Mouse (Mus musculus) liver, adult 2 months (tissue): ENCODE results near the gene Htra1. TPM values are rescaled to one million over a fixed set of nuclear protein-coding genes. Genes with fewer than 3 reads are reported as not detected.

Experiments
- DNase-seq: peaks from one replicate; pipeline ENCODE4 v3.0.0-alpha.2; 2011; ENCODE audit warnings: low read depth, low spot score; ENCODE audit errors: extremely low read depth
- H3K27ac ChIP-seq: fragments of 200-500 bp; replicated peaks from 2 replicates; pipeline ENCODE4 v1.5.1; 2012; ENCODE audit warnings: low read depth, mild to moderate bottlenecking, control low read depth, inconsistent platforms, low read length; ENCODE audit not compliant: insufficient read depth
- H3K27me3 ChIP-seq: fragments of 200-500 bp; 2 replicates; pipeline ENCODE4 v1.6.1; 2012; ENCODE audit warnings: mild to moderate bottlenecking, moderate library complexity, low read length, inconsistent platforms; ENCODE audit not compliant: control insufficient read depth, insufficient read depth
- H3K36me3 ChIP-seq: fragments of 200-500 bp; 2 replicates; pipeline ENCODE4 v1.6.1; 2012; ENCODE audit warnings: low read length, inconsistent platforms; ENCODE audit not compliant: control insufficient read depth, insufficient read depth
- H3K4me1 ChIP-seq: fragments of 200-500 bp; 2 replicates; pipeline ENCODE4 v1.6.1; 2011; ENCODE audit warnings: low read length; ENCODE audit not compliant: control insufficient read depth, insufficient read depth
- H3K4me3 ChIP-seq: fragments of 200-500 bp; 2 replicates; pipeline ENCODE4 v1.5.1; 2011; ENCODE audit warnings: low read depth, mild to moderate bottlenecking, control low read depth, low read length, moderate library complexity; ENCODE audit not compliant: insufficient read depth
- H3K79me2 ChIP-seq: fragments of 200-500 bp; 2 replicates; pipeline ENCODE4 v1.6.1; 2012; ENCODE audit warnings: inconsistent platforms, mild to moderate bottlenecking, low read length, moderate library complexity; ENCODE audit not compliant: control insufficient read depth, insufficient read depth
- H3K9ac ChIP-seq: fragments of 200-500 bp; 2 replicates; pipeline ENCODE4 v1.6.1; 2012; ENCODE audit warnings: low read depth, mild to moderate bottlenecking, control low read depth, inconsistent platforms, low read length
- CTCF ChIP-seq: fragments of 200-500 bp; IDR thresholded peaks from 2 replicates; pipeline ENCODE4 v1.5.1; 2011; ENCODE audit warnings: low read depth, low read length, control low read depth
- POLR2A ChIP-seq: fragments of 200-500 bp; IDR thresholded peaks from 2 replicates; pipeline ENCODE4 v1.6.1; 2011; ENCODE audit warnings: low read length, control low read depth; ENCODE audit not compliant: insufficient read depth; ENCODE audit errors: extremely low read depth
- WGBS: fragments of 180-500 bp; shearing (Covaris S2); methylation state at CpG from one replicate; pipeline ENCODE4 v1.1.7; 2018; 5-methylcytosine and 5-hydroxymethylcytosine counted together
- polyA plus RNA-seq: library from polyadenylated mRNA; depleted of rRNA; stranded (reverse); fragments of >200 nt; gene quantifications from 2 replicates; pipeline ENCODE4 v1.2.3, GENCODE M21; 2012
- total RNA-seq: library from RNA; depleted of rRNA; stranded (reverse); fragments of >200 nt; gene quantifications from 2 replicates; pipeline ENCODE4 v1.2.3, GENCODE M21; 2014

The Htra1 gene
- total and polyA plus RNA-seq, 2 experiments = 2.6 to 3.2 TPM

GRCm38 (mm10) chr7:130968537-130968936 is 32.6 kb downstream of the Htra1 start:
- H3K79me2 ChIP-seq = no peaks in the 10 kb centered on the region
- no peak overlapping the region for H3K4me3 ChIP-seq
- H3K9ac ChIP-seq = no peak overlapping the region
- H3K4me1 ChIP-seq = no peaks in the 10 kb centered on the region
- no peaks in the 10 kb centered on the region for H3K36me3 ChIP-seq
- TF ChIP-seq POLR2A (no peak), CTCF (peak; percentile 28; the same call in 1 of the 2 replicates)
- H3K27ac ChIP-seq = no peak overlapping the region; the same call in 1 of the 2 replicates
- DNase-seq = no peak
- WGBS = 59% methylated on average over 7 of the region's 7 CpGs
- H3K27me3 ChIP-seq = no peaks in the 10 kb centered on the region

GRCm38 (mm10) chr7:130969076-130969475 is 33.2 kb downstream of the Htra1 start:
- H3K4me3 ChIP-seq = no peak overlapping the region
- H3K36me3 ChIP-seq = no peaks in the 10 kb centered on the region
- TF ChIP-seq CTCF (no peak), POLR2A (no peak)
- 0 out of 2 replicates have a peak, but pooled peaks cover under 1% of the 10 kb centered on the region for H3K27me3 ChIP-seq
- DNase-seq = no peak
- H3K4me1 ChIP-seq = no peaks in the 10 kb centered on the region
- no peak overlapping the region for H3K9ac ChIP-seq
- no peaks in the 10 kb centered on the region for H3K79me2 ChIP-seq
- no peak overlapping the region; the same call in 1 of the 2 replicates for H3K27ac ChIP-seq
- WGBS = 79% methylated on average over 5 of the region's 5 CpGs

DNA sequence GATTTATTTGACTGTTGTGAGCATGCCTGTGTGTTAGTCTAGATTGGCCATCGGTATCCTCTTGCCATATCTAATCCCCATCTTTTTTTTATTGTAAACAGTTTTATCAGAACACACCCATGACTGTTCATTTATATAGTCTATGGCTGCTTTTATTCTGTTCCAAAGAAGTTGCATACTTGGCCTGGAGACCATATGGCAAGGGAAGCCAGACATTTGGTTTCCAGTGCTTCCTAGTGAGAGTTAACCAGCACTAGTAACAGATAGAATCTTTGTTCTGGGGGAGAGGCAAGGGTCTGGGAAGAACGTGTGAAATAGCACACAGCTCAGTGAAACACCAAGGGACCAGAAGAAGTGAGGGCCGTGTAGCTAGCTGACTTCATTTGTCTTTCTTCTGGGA is 33.6 kb downstream of the Htra1 start:
- 80% methylated on average over 3 of the region's 3 CpGs for WGBS
- Histone ChIP-seq H3K9ac (no peak overlapping the region), H3K79me2 (no peaks in the 10 kb centered on the region), H3K27me3 (0 out of 2 replicates have a peak, but pooled peaks cover 4% of the 10 kb centered on the region), H3K4me3 (no peak overlapping the region), H3K27ac (no peak overlapping the region), H3K36me3 (no peaks in the 10 kb centered on the region), H3K4me1 (no peaks in the 10 kb centered on the region)
- no peak for DNase-seq
- no peak for TF ChIP-seq CTCF
- TF ChIP-seq POLR2A = no peak

DNA sequence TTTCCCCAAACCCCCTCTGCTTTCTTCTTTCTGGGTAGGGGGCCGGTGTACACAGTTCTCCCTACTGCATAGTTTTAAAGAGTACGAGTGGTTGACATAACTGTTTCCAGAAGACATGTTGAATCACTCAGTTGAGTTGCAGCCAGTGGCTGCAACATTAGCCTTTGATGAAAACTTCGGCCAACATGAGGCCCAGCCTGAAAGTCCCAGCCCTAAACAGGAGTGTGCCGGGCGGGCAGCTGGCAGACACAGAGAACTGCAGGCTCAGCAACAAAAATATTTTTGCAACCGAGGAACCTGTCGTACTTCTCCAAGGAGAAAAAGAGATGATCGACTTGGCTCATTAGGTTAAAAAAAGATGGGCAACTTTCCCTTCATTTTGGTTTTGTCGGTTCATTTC is 36.9 kb downstream of the Htra1 start:
- Histone ChIP-seq H3K79me2 (no peaks in the 10 kb centered on the region), H3K36me3 (no peaks in the 10 kb centered on the region), H3K4me1 (no peaks in the 10 kb centered on the region), H3K9ac (no peak overlapping the region), H3K27ac (no peak overlapping the region), H3K4me3 (no peak overlapping the region), H3K27me3 (peaks cover 8% of the 10 kb centered on the region; the same call in 1 of the 2 replicates)
- DNase-seq = no peak
- 96% methylated on average over 9 of the region's 9 CpGs for WGBS
- no peak for TF ChIP-seq POLR2A
- TF ChIP-seq CTCF = no peak

GRCm38 (mm10) chr7:130976305-130976935 is 40.5 kb downstream of the Htra1 start:
- 83% methylated on average over 13 of the region's 13 CpGs for WGBS
- TF ChIP-seq CTCF (no peak), POLR2A (no peak)
- Histone ChIP-seq H3K4me3 (no peak overlapping the region), H3K4me1 (no peaks in the 10 kb centered on the region), H3K27ac (no peak overlapping the region), H3K9ac (no peak overlapping the region), H3K27me3 (peaks cover 8% of the 10 kb centered on the region; the same call in 1 of the 2 replicates), H3K36me3 (no peaks in the 10 kb centered on the region), H3K79me2 (no peaks in the 10 kb centered on the region)
- DNase-seq = no peak

GRCm38 (mm10) chr7:130977794-130978521 is 42.0 kb downstream of the Htra1 start:
- WGBS = 11% methylated on average over 5 of the region's 5 CpGs
- no peaks in the 10 kb centered on the region for H3K36me3 ChIP-seq
- no peaks in the 10 kb centered on the region for H3K4me1 ChIP-seq
- no peak for TF ChIP-seq CTCF
- no peak for TF ChIP-seq POLR2A
- no peak overlapping the region for H3K9ac ChIP-seq
- peaks cover 10% of the 10 kb centered on the region for H3K27me3 ChIP-seq
- no peaks in the 10 kb centered on the region for H3K79me2 ChIP-seq
- no peak overlapping the region for H3K4me3 ChIP-seq
- no peak overlapping the region for H3K27ac ChIP-seq
- peak; percentile 89 for DNase-seq
